Mouse (Mus musculus): ENCODE results near the gene Gm10647. TPM values are rescaled to one million over a fixed set of nuclear protein-coding genes. Genes with fewer than 3 reads are reported as not detected.
"Not testable (repeated sequence)": the region's sequence is repeated elsewhere in the genome, so short reads cannot be mapped to it uniquely, and the experiment has no call there.

Gm10647 gene
- total and polyA plus RNA-seq, 2 experiments, result 0.10 to 0.37 TPM

- Histone ChIP-seq H3K9ac (ENCODE audit: low read depth, low read length) (no peak overlapping the region), H3K27me3 (ENCODE audit: control insufficient read depth, insufficient read depth, low read length) (no peaks in the 10 kb centered on the region), H3K27ac (replicated peaks; ENCODE audit: insufficient read depth, low read depth, low read length) (no peak overlapping the region), H3K36me3 (ENCODE audit: control insufficient read depth, insufficient read depth, low read length) (no peaks in the 10 kb centered on the region), H3K4me3 (ENCODE audit: insufficient read depth, low read depth, low read length) (no peak overlapping the region), H3K4me1 (ENCODE audit: control insufficient read depth, insufficient read depth, low read length) (no peaks in the 10 kb centered on the region), H3K79me2 (ENCODE audit: control insufficient read depth, insufficient read depth, low read length) (no peaks in the 10 kb centered on the region)
- DNase-seq (ENCODE audit: extremely low read depth, low read depth, low spot score), result no peak
- TF ChIP-seq POLR2A (IDR thresholded peaks at IDR 0.05; ENCODE audit: extremely low read depth, insufficient read depth, low read length), result no peak
- TF ChIP-seq CTCF (IDR thresholded peaks at IDR 0.05; ENCODE audit: low read depth, low read length), result no peak
Observed at GRCm38 (mm10) chr9:66770701-66771100, 26.1 kb upstream of the Gm10647 start.

- H3K4me3 ChIP-seq (ENCODE audit: insufficient read depth, low read depth, low read length); H3K27me3 ChIP-seq (ENCODE audit: control insufficient read depth, insufficient read depth, low read length); H3K36me3 ChIP-seq (ENCODE audit: control insufficient read depth, insufficient read depth, low read length); DNase-seq (ENCODE audit: extremely low read depth, low read depth, low spot score); H3K27ac ChIP-seq (replicated peaks; ENCODE audit: insufficient read depth, low read depth, low read length); H3K79me2 ChIP-seq (ENCODE audit: control insufficient read depth, insufficient read depth, low read length); H3K4me1 ChIP-seq (ENCODE audit: control insufficient read depth, insufficient read depth, low read length); H3K9ac ChIP-seq (ENCODE audit: low read depth, low read length): not testable (repeated sequence)
- no CpG with 5 or more reads among the region's 3 CpGs for WGBS
Observed at GRCm38 (mm10) chr9:66784552-66784951, 12.3 kb upstream of the Gm10647 start.

- whole genome bisulfite sequencing, result 4% methylated on average over 2 of the region's 2 CpGs
- Histone ChIP-seq H3K4me3 (ENCODE audit: insufficient read depth, low read depth, low read length) (no peak overlapping the region), H3K9ac (ENCODE audit: low read depth, low read length) (no peak overlapping the region), H3K4me1 (ENCODE audit: control insufficient read depth, insufficient read depth, low read length) (no peaks in the 10 kb centered on the region), H3K27ac (replicated peaks; ENCODE audit: insufficient read depth, low read depth, low read length) (no peak overlapping the region), H3K79me2 (ENCODE audit: control insufficient read depth, insufficient read depth, low read length) (no peaks in the 10 kb centered on the region), H3K27me3 (ENCODE audit: control insufficient read depth, insufficient read depth, low read length) (no peaks in the 10 kb centered on the region), H3K36me3 (ENCODE audit: control insufficient read depth, insufficient read depth, low read length) (no peaks in the 10 kb centered on the region; the same call in 1 of the 2 replicates)
- peak; percentile 63 for DNase-seq (ENCODE audit: extremely low read depth, low read depth, low spot score)
- TF ChIP-seq POLR2A (IDR thresholded peaks at IDR 0.05; ENCODE audit: extremely low read depth, insufficient read depth, low read length) (no peak), CTCF (IDR thresholded peaks at IDR 0.05; ENCODE audit: low read depth, low read length) (0 out of 2 replicates have a peak, but pooled peaks have one; percentile 15)
Observed at GRCm38 (mm10) chr9:66787821-66788220, 9.0 kb upstream of the Gm10647 start.

GRCm38 (mm10) chr9:66794629-66795463 lies 2.0 kb upstream of the Gm10647 start:
- 4% methylated on average over 43 of the region's 43 CpGs for WGBS
- no peak for DNase-seq (ENCODE audit: extremely low read depth, low read depth, low spot score)
- no peak for TF ChIP-seq CTCF (IDR thresholded peaks at IDR 0.05; ENCODE audit: low read depth, low read length)
- no peak for TF ChIP-seq POLR2A (IDR thresholded peaks at IDR 0.05; ENCODE audit: extremely low read depth, insufficient read depth, low read length)
- H3K4me3 ChIP-seq (ENCODE audit: insufficient read depth, low read depth, low read length), result peak overlapping the region; percentile 58
- H3K79me2 ChIP-seq (ENCODE audit: control insufficient read depth, insufficient read depth, low read length), result no peaks in the 10 kb centered on the region
- peaks cover 4% of the 10 kb centered on the region for H3K4me1 ChIP-seq (ENCODE audit: control insufficient read depth, insufficient read depth, low read length)
- no peaks in the 10 kb centered on the region for H3K36me3 ChIP-seq (ENCODE audit: control insufficient read depth, insufficient read depth, low read length)
- no peak overlapping the region for H3K27ac ChIP-seq (replicated peaks; ENCODE audit: insufficient read depth, low read depth, low read length)
- peak overlapping the region; percentile 49 for H3K9ac ChIP-seq (ENCODE audit: low read depth, low read length)
- no peaks in the 10 kb centered on the region for H3K27me3 ChIP-seq (ENCODE audit: control insufficient read depth, insufficient read depth, low read length)

- Histone ChIP-seq H3K36me3 (ENCODE audit: control insufficient read depth, insufficient read depth, low read length) (no peaks in the 10 kb centered on the region), H3K27ac (replicated peaks; ENCODE audit: insufficient read depth, low read depth, low read length) (peak within 1 kb of the TSS; percentile 67), H3K79me2 (ENCODE audit: control insufficient read depth, insufficient read depth, low read length) (no peaks in the 10 kb centered on the region), H3K4me3 (ENCODE audit: insufficient read depth, low read depth, low read length) (peak within 1 kb of the TSS; percentile 58), H3K4me1 (ENCODE audit: control insufficient read depth, insufficient read depth, low read length) (peaks cover 4% of the 10 kb centered on the region), H3K27me3 (ENCODE audit: control insufficient read depth, insufficient read depth, low read length) (no peaks in the 10 kb centered on the region), H3K9ac (ENCODE audit: low read depth, low read length) (peak within 1 kb of the TSS; percentile 51)
- DNase-seq (ENCODE audit: extremely low read depth, low read depth, low spot score), result peak; percentile 98
- TF ChIP-seq POLR2A (IDR thresholded peaks at IDR 0.05; ENCODE audit: extremely low read depth, insufficient read depth, low read length), result peak; percentile 16; the same call in 1 of the 2 replicates
- TF ChIP-seq CTCF (IDR thresholded peaks at IDR 0.05; ENCODE audit: low read depth, low read length), result no peak
- under 1% methylated on average over 42 of the region's 42 CpGs for WGBS
Observed at GRCm38 (mm10) chr9:66795464-66796324, 1.1 kb upstream of the Gm10647 start, which contains the start of gene Aph1b. TSS of gene Aph1b (minus strand) at chr9:66795490.
